Mouse (Mus musculus) forebrain, embryonic 12.5 days (tissue): ENCODE results near the gene Slc8a1. TPM values are rescaled to one million over a fixed set of nuclear protein-coding genes. Genes with fewer than 3 reads are reported as not detected.

Source experiments
- ATAC-seq: fragments of 200-750 bp; cut with Nextera tagmentation; 2 replicates; pipeline ENCODE4 v1.8.0; 2017; ENCODE audit warnings: moderate TSS enrichment; ENCODE audit not compliant: low FRiP score
- H3K27ac ChIP-seq: fragments of 300-500 bp; sonication (generic); 2 replicates; pipeline ENCODE4 v1.5.1; 2016; ENCODE audit warnings: mild to moderate bottlenecking
- H3K27me3 ChIP-seq: fragments of 300-500 bp; sonication (generic); 2 replicates; pipeline ENCODE4 v1.6.1; 2016; ENCODE audit warnings: mild to moderate bottlenecking
- H3K36me3 ChIP-seq: fragments of 300-500 bp; sonication (generic); replicated peaks from 2 replicates; pipeline ENCODE4 v1.6.1; 2016; ENCODE audit warnings: mild to moderate bottlenecking
- H3K4me1 ChIP-seq: fragments of 300-500 bp; sonication (generic); 2 replicates; pipeline ENCODE4 v1.6.1; 2016
- H3K4me2 ChIP-seq: fragments of 300-500 bp; sonication (generic); 2 replicates; pipeline ENCODE4 v1.6.1; 2016; ENCODE audit warnings: mild to moderate bottlenecking, moderate library complexity
- H3K4me3 ChIP-seq: fragments of 300-500 bp; sonication (generic); replicated peaks from 2 replicates; pipeline ENCODE4 v1.5.1; 2016; ENCODE audit warnings: mild to moderate bottlenecking
- H3K9ac ChIP-seq: fragments of 300-500 bp; sonication (generic); 2 replicates; pipeline ENCODE4 v1.6.1; 2016; ENCODE audit warnings: mild to moderate bottlenecking
- H3K9me3 ChIP-seq: fragments of 300-500 bp; sonication (generic); 2 replicates; pipeline ENCODE4 v1.6.1; 2016
- WGBS: fragments of 180-500 bp; shearing (Covaris S2); methylation state at CpG from one replicate; pipeline ENCODE4 v1.1.7; 2016; 5-methylcytosine and 5-hydroxymethylcytosine counted together
- polyA plus RNA-seq: library from polyadenylated mRNA; unstranded; fragments of >200 nt; fragmentation: Nextera tagmentation; extraction: Ambion mirVana; gene quantifications from 2 replicates; pipeline ENCODE4 v1.2.1, GENCODE M21; 2016

Slc8a1 gene
- polyA plus RNA-seq, 1 experiment from 2014 or later, result 5.0 TPM

- H3K9me3 ChIP-seq, result no peaks in the 10 kb centered on the region
- H3K9ac ChIP-seq, result no peak overlapping the region
- 72% methylated on average over 3 of the region's 3 CpGs for WGBS
- no peaks in the 10 kb centered on the region for H3K36me3 ChIP-seq
- H3K27me3 ChIP-seq, result no peaks in the 10 kb centered on the region
- no peak for ATAC-seq
- H3K4me1 ChIP-seq, result no peaks in the 10 kb centered on the region
- H3K4me3 ChIP-seq, result no peak overlapping the region
- no peak overlapping the region for H3K27ac ChIP-seq
- H3K4me2 ChIP-seq, result no peak overlapping the region
These were observed 130.7 kb downstream of the Slc8a1 start for GRCm38 (mm10) chr17:81607515-81607914.

- ATAC-seq, result no peak
- Histone ChIP-seq H3K4me3 (no peak overlapping the region), H3K27ac (no peak overlapping the region), H3K9me3 (no peaks in the 10 kb centered on the region), H3K9ac (no peak overlapping the region), H3K36me3 (no peaks in the 10 kb centered on the region), H3K4me2 (no peak overlapping the region), H3K4me1 (no peaks in the 10 kb centered on the region), H3K27me3 (no peaks in the 10 kb centered on the region)
- WGBS, result 89% methylated on average over 2 of the region's 2 CpGs
These were observed 132.1 kb downstream of the Slc8a1 start for GRCm38 (mm10) chr17:81606084-81606483.

GRCm38 (mm10) chr17:81605219-81605660, 132.9 kb downstream of the Slc8a1 start:
- Histone ChIP-seq H3K27ac (no peak overlapping the region), H3K36me3 (no peaks in the 10 kb centered on the region), H3K9ac (no peak overlapping the region), H3K9me3 (no peaks in the 10 kb centered on the region), H3K27me3 (no peaks in the 10 kb centered on the region), H3K4me3 (no peak overlapping the region), H3K4me1 (no peaks in the 10 kb centered on the region), H3K4me2 (no peak overlapping the region)
- ATAC-seq, result no peak
- 75% methylated on average over 4 of the region's 4 CpGs for WGBS

GRCm38 (mm10) chr17:81599072-81599471, 139.1 kb downstream of the Slc8a1 start:
- WGBS, result 94% methylated on average over 2 of the region's 2 CpGs
- no peak overlapping the region for H3K4me3 ChIP-seq
- no peaks in the 10 kb centered on the region for H3K27me3 ChIP-seq
- H3K27ac ChIP-seq, result no peak overlapping the region
- H3K36me3 ChIP-seq, result no peaks in the 10 kb centered on the region
- no peak overlapping the region for H3K9ac ChIP-seq
- H3K9me3 ChIP-seq, result no peaks in the 10 kb centered on the region
- no peaks in the 10 kb centered on the region for H3K4me1 ChIP-seq
- ATAC-seq, result no peak
- H3K4me2 ChIP-seq, result no peak overlapping the region

GRCm38 (mm10) chr17:81589791-81590190, 148.4 kb downstream of the Slc8a1 start:
- Histone ChIP-seq H3K9ac (no peak overlapping the region), H3K36me3 (no peaks in the 10 kb centered on the region), H3K4me1 (no peaks in the 10 kb centered on the region), H3K9me3 (no peaks in the 10 kb centered on the region), H3K27me3 (no peaks in the 10 kb centered on the region), H3K4me2 (no peak overlapping the region), H3K27ac (no peak overlapping the region), H3K4me3 (no peak overlapping the region)
- 86% methylated on average over 7 of the region's 7 CpGs for WGBS
- no peak for ATAC-seq

- H3K9me3 ChIP-seq, result no peaks in the 10 kb centered on the region
- no peaks in the 10 kb centered on the region for H3K36me3 ChIP-seq
- no peak overlapping the region for H3K9ac ChIP-seq
- WGBS, result 90% methylated on average over 5 of the region's 5 CpGs
- ATAC-seq, result no peak
- H3K4me2 ChIP-seq, result no peak overlapping the region
- no peak overlapping the region for H3K4me3 ChIP-seq
- no peak overlapping the region for H3K27ac ChIP-seq
- H3K27me3 ChIP-seq, result no peaks in the 10 kb centered on the region
- H3K4me1 ChIP-seq, result no peaks in the 10 kb centered on the region
These were observed 151.4 kb downstream of the Slc8a1 start for GRCm38 (mm10) chr17:81586759-81587158.

- no peak overlapping the region for H3K4me3 ChIP-seq
- H3K27me3 ChIP-seq, result no peaks in the 10 kb centered on the region
- H3K9ac ChIP-seq, result no peak overlapping the region
- no peaks in the 10 kb centered on the region for H3K9me3 ChIP-seq
- WGBS, result 87% methylated on average over 10 of the region's 10 CpGs
- no peak for ATAC-seq
- H3K4me1 ChIP-seq, result no peaks in the 10 kb centered on the region
- no peak overlapping the region for H3K27ac ChIP-seq
- H3K4me2 ChIP-seq, result no peak overlapping the region
- H3K36me3 ChIP-seq, result no peaks in the 10 kb centered on the region
These were observed 158.3 kb downstream of the Slc8a1 start for GRCm38 (mm10) chr17:81579728-81580425.

- ATAC-seq, result no peak
- Histone ChIP-seq H3K27ac (no peak overlapping the region), H3K9me3 (no peaks in the 10 kb centered on the region), H3K36me3 (no peaks in the 10 kb centered on the region), H3K4me2 (no peak overlapping the region), H3K9ac (no peak overlapping the region), H3K4me1 (no peaks in the 10 kb centered on the region), H3K27me3 (no peaks in the 10 kb centered on the region), H3K4me3 (no peak overlapping the region)
- 93% methylated on average over 3 of the region's 3 CpGs for WGBS
These were observed 161.3 kb downstream of the Slc8a1 start for GRCm38 (mm10) chr17:81576893-81577292.

GRCm38 (mm10) chr17:81565634-81566372, 172.4 kb downstream of the Slc8a1 start:
- Histone ChIP-seq H3K9ac (no peak overlapping the region), H3K36me3 (no peaks in the 10 kb centered on the region), H3K9me3 (no peaks in the 10 kb centered on the region), H3K4me1 (peaks cover 3% of the 10 kb centered on the region; the same call in 1 of the 2 replicates), H3K27me3 (no peaks in the 10 kb centered on the region), H3K27ac (no peak overlapping the region), H3K4me3 (no peak overlapping the region), H3K4me2 (no peak overlapping the region)
- no peak for ATAC-seq
- 60% methylated on average over 9 of the region's 9 CpGs for WGBS

GRCm38 (mm10) chr17:81554052-81554734, 184.0 kb downstream of the Slc8a1 start:
- Histone ChIP-seq H3K9ac (no peak overlapping the region), H3K4me1 (no peaks in the 10 kb centered on the region), H3K27me3 (no peaks in the 10 kb centered on the region), H3K9me3 (no peaks in the 10 kb centered on the region), H3K36me3 (no peaks in the 10 kb centered on the region), H3K27ac (no peak overlapping the region), H3K4me3 (no peak overlapping the region), H3K4me2 (no peak overlapping the region)
- no peak for ATAC-seq
- 60% methylated on average over 6 of the region's 6 CpGs for WGBS

GRCm38 (mm10) chr17:81551856-81552635, 186.1 kb downstream of the Slc8a1 start:
- Histone ChIP-seq H3K27me3 (no peaks in the 10 kb centered on the region), H3K27ac (no peak overlapping the region), H3K4me1 (no peaks in the 10 kb centered on the region), H3K4me2 (no peak overlapping the region), H3K9me3 (no peaks in the 10 kb centered on the region), H3K4me3 (no peak overlapping the region), H3K9ac (no peak overlapping the region), H3K36me3 (no peaks in the 10 kb centered on the region)
- no peak for ATAC-seq
- 86% methylated on average over 6 of the region's 6 CpGs for WGBS

- Histone ChIP-seq H3K9ac (no peak overlapping the region), H3K9me3 (no peaks in the 10 kb centered on the region), H3K36me3 (no peaks in the 10 kb centered on the region), H3K4me3 (no peak overlapping the region), H3K27ac (no peak overlapping the region), H3K4me1 (no peaks in the 10 kb centered on the region; the same call in 1 of the 2 replicates), H3K27me3 (no peaks in the 10 kb centered on the region), H3K4me2 (no peak overlapping the region)
- WGBS, result 93% methylated on average over 3 of the region's 3 CpGs
- no peak for ATAC-seq
These were observed 187.3 kb downstream of the Slc8a1 start for GRCm38 (mm10) chr17:81550864-81551263.
